Mouse (Mus musculus) brain, embryonic 14.5 days (tissue): ENCODE results near the gene Eif4b. TPM values are rescaled to one million over a fixed set of nuclear protein-coding genes. Genes with fewer than 3 reads are reported as not detected.

ENCODE experiments used
- DNase-seq: peaks from one replicate; pipeline ENCODE4 v3.0.0-alpha.2; 2011; ENCODE audit warnings: low read depth
- CTCF ChIP-seq: fragments of 200-500 bp; IDR thresholded peaks from 2 replicates; pipeline ENCODE4 v1.5.1; 2012; ENCODE audit warnings: inconsistent platforms, mild to moderate bottlenecking, moderate library complexity, borderline replicate concordance; ENCODE audit not compliant: insufficient read depth, insufficient read length; ENCODE audit errors: extremely low read depth
- POLR2A ChIP-seq: fragments of 200-500 bp; IDR thresholded peaks from 2 replicates; pipeline ENCODE4 v1.6.1; 2012; ENCODE audit warnings: mild to moderate bottlenecking, inconsistent platforms, borderline replicate concordance; ENCODE audit not compliant: poor library complexity, insufficient read depth, insufficient read length, severe bottlenecking; ENCODE audit errors: extremely low read depth
- polyA plus RNA-seq: library from polyadenylated mRNA; depleted of rRNA; stranded (reverse); fragments of >200 nt; gene quantifications from 2 replicates; pipeline ENCODE4 v1.2.3, GENCODE M21; 2012

The Eif4b gene
- polyA plus RNA-seq, 1 experiment, result 173 TPM

- TF ChIP-seq POLR2A (no peak), CTCF (no peak)
- no peak for DNase-seq
These were observed 8.6 kb downstream of the Eif4b start for GRCm38 (mm10) chr15:102082148-102082547.

GRCm38 (mm10) chr15:102083028-102083427 lies 9.5 kb downstream of the Eif4b start:
- TF ChIP-seq CTCF (no peak), POLR2A (no peak)
- DNase-seq, result no peak

- no peak for TF ChIP-seq CTCF
- TF ChIP-seq POLR2A, result no peak
- DNase-seq, result no peak
These were observed 16.5 kb downstream of the Eif4b start for GRCm38 (mm10) chr15:102089914-102090585.

- DNase-seq, result no peak
- TF ChIP-seq CTCF (no peak), POLR2A (no peak)
These were observed 17.6 kb downstream of the Eif4b start for GRCm38 (mm10) chr15:102091063-102091679.

GRCm38 (mm10) chr15:102091688-102092087 lies 18.1 kb downstream of the Eif4b start:
- TF ChIP-seq CTCF, result no peak
- no peak for TF ChIP-seq POLR2A
- no peak for DNase-seq

GRCm38 (mm10) chr15:102092222-102092621 lies 18.6 kb downstream of the Eif4b start:
- TF ChIP-seq CTCF (no peak), POLR2A (no peak)
- no peak for DNase-seq

GRCm38 (mm10) chr15:102094157-102094556 lies 20.6 kb downstream of the Eif4b start:
- DNase-seq, result no peak

GRCm38 (mm10) chr15:102094988-102095387 lies 21.4 kb downstream of the Eif4b start:
- TF ChIP-seq POLR2A (no peak), CTCF (no peak)
- no peak for DNase-seq

More at GRCm38 (mm10) chr15:102094157-102094556, 20.6 kb downstream of the Eif4b start:
- no peak for TF ChIP-seq POLR2A
- TF ChIP-seq CTCF, result no peak

- no peak for TF ChIP-seq CTCF
- TF ChIP-seq POLR2A, result no peak
- no peak for DNase-seq
These were observed 23.8 kb downstream of the Eif4b start for GRCm38 (mm10) chr15:102097147-102097915.

GRCm38 (mm10) chr15:102097991-102098555 lies 24.5 kb downstream of the Eif4b start:
- TF ChIP-seq CTCF (no peak), POLR2A (no peak)
- DNase-seq, result no peak

- no peak for DNase-seq
These were observed 25.7 kb downstream of the Eif4b start for GRCm38 (mm10) chr15:102099260-102099659.

More at GRCm38 (mm10) chr15:102099260-102099659, 25.7 kb downstream of the Eif4b start:
- TF ChIP-seq POLR2A (no peak), CTCF (no peak)
